Mouse (Mus musculus): Measurements from ENCODE around the gene Atp6ap1. TPM values are rescaled to one million over a fixed set of nuclear protein-coding genes. Genes with fewer than 3 reads are reported as not detected.

Gene Atp6ap1
- 202 and 229 TPM in 2 replicates for polyA plus RNA-seq (2015; fragmentation: Nextera tagmentation; extraction: Ambion mirVana)

GRCm38 (mm10) chrX:74296538-74297448 is at the start of gene Atp6ap1:
Atp6ap1 (plus strand) TSS chrX:74297097.
- Histone ChIP-seq H3K27ac (ENCODE audit: low read length) (peak within 1 kb of the TSS; percentile 85), H3K9ac (replicated peaks; ENCODE audit: low read depth, low read length) (peak within 1 kb of the TSS; percentile 81), H3K4me3 (replicated peaks; ENCODE audit: low read length) (peak within 1 kb of the TSS; percentile 71), H3K4me2 (ENCODE audit: low read length) (peak within 1 kb of the TSS; percentile 71), H3K27me3 (replicated peaks; ENCODE audit: control insufficient read depth, insufficient read depth, low read length) (no peaks in the 10 kb centered on the region), H3K4me1 (replicated peaks; ENCODE audit: control insufficient read depth, insufficient read depth, low read length) (peaks cover 12% of the 10 kb centered on the region), H3K9me3 (ENCODE audit: control insufficient read depth, low read length) (no peaks in the 10 kb centered on the region), H3K36me3 (ENCODE audit: control insufficient read depth, insufficient read depth) (0 out of 2 replicates have a peak, but pooled peaks cover 3% of the 10 kb centered on the region)
- WGBS: 16% methylated on average over 37 of the region's 37 CpGs
- ATAC-seq: peak; percentile 99

- H3K27ac ChIP-seq (ENCODE audit: low read length): no peak overlapping the region
- H3K4me1 ChIP-seq (replicated peaks; ENCODE audit: control insufficient read depth, insufficient read depth, low read length): peaks cover 9% of the 10 kb centered on the region
- H3K9me3 ChIP-seq (ENCODE audit: control insufficient read depth, low read length): no peaks in the 10 kb centered on the region
- H3K36me3 ChIP-seq (ENCODE audit: control insufficient read depth, insufficient read depth): no peaks in the 10 kb centered on the region
- WGBS: 27% methylated on average over 3 of the region's 3 CpGs
- H3K27me3 ChIP-seq (replicated peaks; ENCODE audit: control insufficient read depth, insufficient read depth, low read length): no peaks in the 10 kb centered on the region
- no peak overlapping the region for H3K4me3 ChIP-seq (replicated peaks; ENCODE audit: low read length)
- no peak for ATAC-seq
- no peak overlapping the region for H3K9ac ChIP-seq (replicated peaks; ENCODE audit: low read depth, low read length)
- peak overlapping the region; percentile 54; the same call in 1 of the 2 replicates for H3K4me2 ChIP-seq (ENCODE audit: low read length)
Measured at GRCm38 (mm10) chrX:74248651-74249050, 48.2 kb upstream of the Atp6ap1 start.

DNA sequence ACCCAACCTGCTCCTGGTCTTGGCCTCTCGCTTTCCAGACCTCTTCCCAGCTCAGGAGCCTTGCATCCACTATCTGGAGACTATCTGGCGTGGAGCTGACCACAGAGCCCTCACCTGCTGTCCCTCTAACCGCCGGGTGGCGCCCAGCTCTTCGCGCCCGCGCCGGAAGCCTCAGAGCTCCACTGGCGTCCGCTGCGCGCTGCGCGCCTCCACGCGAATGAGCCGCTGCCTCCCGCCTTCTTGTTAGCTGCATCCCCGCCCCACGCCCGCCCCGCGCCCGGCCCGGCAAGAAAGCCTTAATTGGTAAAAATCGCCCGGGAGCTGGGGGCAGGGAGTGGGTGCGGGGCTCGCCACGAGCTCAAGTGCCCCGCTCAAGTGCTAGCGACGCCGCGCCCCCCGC is 47.3 kb upstream of the Atp6ap1 start, which contains the start of gene Flna:
TSS of gene Flna (minus strand) at position 206 of the 400 bp plus-strand sequence.
- peak within 1 kb of the TSS; percentile 66 for H3K9ac ChIP-seq (replicated peaks; ENCODE audit: low read depth, low read length)
- 22% methylated on average over 38 of the region's 38 CpGs for WGBS
- H3K4me3 ChIP-seq (replicated peaks; ENCODE audit: low read length): peak within 1 kb of the TSS; percentile 48
- peak within 1 kb of the TSS; percentile 54 for H3K4me2 ChIP-seq (ENCODE audit: low read length)
- ATAC-seq: no peak
- H3K27ac ChIP-seq (ENCODE audit: low read length): no peak within 1 kb of the TSS
- no peaks in the 10 kb centered on the region for H3K36me3 ChIP-seq (ENCODE audit: control insufficient read depth, insufficient read depth)
- peaks cover 5% of the 10 kb centered on the region; the same call in 1 of the 2 replicates for H3K4me1 ChIP-seq (replicated peaks; ENCODE audit: control insufficient read depth, insufficient read depth, low read length)
- no peaks in the 10 kb centered on the region for H3K9me3 ChIP-seq (ENCODE audit: control insufficient read depth, low read length)
- no peaks in the 10 kb centered on the region for H3K27me3 ChIP-seq (replicated peaks; ENCODE audit: control insufficient read depth, insufficient read depth, low read length)

GRCm38 (mm10) chrX:74254153-74254887 is 42.6 kb upstream of the Atp6ap1 start, which contains the start of gene Emd:
Emd (plus strand) TSS chrX:74254687.
- H3K27ac ChIP-seq (ENCODE audit: low read length): peak within 1 kb of the TSS; percentile 89
- no peaks in the 10 kb centered on the region for H3K36me3 ChIP-seq (ENCODE audit: control insufficient read depth, insufficient read depth)
- ATAC-seq: peak; percentile 96
- H3K4me3 ChIP-seq (replicated peaks; ENCODE audit: low read length): peak within 1 kb of the TSS; percentile 64
- H3K27me3 ChIP-seq (replicated peaks; ENCODE audit: control insufficient read depth, insufficient read depth, low read length): no peaks in the 10 kb centered on the region
- peaks cover 6% of the 10 kb centered on the region for H3K4me1 ChIP-seq (replicated peaks; ENCODE audit: control insufficient read depth, insufficient read depth, low read length)
- peak within 1 kb of the TSS; percentile 71 for H3K9ac ChIP-seq (replicated peaks; ENCODE audit: low read depth, low read length)
- peak within 1 kb of the TSS; percentile 58 for H3K4me2 ChIP-seq (ENCODE audit: low read length)
- 25% methylated on average over 39 of the region's 39 CpGs for WGBS
- H3K9me3 ChIP-seq (ENCODE audit: control insufficient read depth, low read length): no peaks in the 10 kb centered on the region

- H3K36me3 ChIP-seq (ENCODE audit: control insufficient read depth, insufficient read depth): no peaks in the 10 kb centered on the region
- WGBS: 26% methylated on average over 29 of the region's 31 CpGs
- ATAC-seq: peak; percentile 49; the same call in 1 of the 2 replicates
Measured at GRCm38 (mm10) chrX:74254888-74255565, 41.9 kb upstream of the Atp6ap1 start.

GRCm38 (mm10) chrX:74257746-74258145 is 39.2 kb upstream of the Atp6ap1 start:
- 95% methylated on average over 3 of the region's 3 CpGs for WGBS
- ATAC-seq: no peak

More at GRCm38 (mm10) chrX:74254888-74255565, 41.9 kb upstream of the Atp6ap1 start:
- Histone ChIP-seq H3K4me3 (replicated peaks; ENCODE audit: low read length) (peak overlapping the region; percentile 64), H3K27me3 (replicated peaks; ENCODE audit: control insufficient read depth, insufficient read depth, low read length) (no peaks in the 10 kb centered on the region), H3K27ac (ENCODE audit: low read length) (peak overlapping the region; percentile 89), H3K4me1 (replicated peaks; ENCODE audit: control insufficient read depth, insufficient read depth, low read length) (peaks cover 6% of the 10 kb centered on the region), H3K9ac (replicated peaks; ENCODE audit: low read depth, low read length) (peak overlapping the region; percentile 71), H3K4me2 (ENCODE audit: low read length) (peak overlapping the region; percentile 58), H3K9me3 (ENCODE audit: control insufficient read depth, low read length) (no peaks in the 10 kb centered on the region)

GRCm38 (mm10) chrX:74269736-74270061 is 27.2 kb upstream of the Atp6ap1 start:
- Histone ChIP-seq H3K4me3 (replicated peaks; ENCODE audit: low read length) (peak overlapping the region; percentile 44), H3K27me3 (replicated peaks; ENCODE audit: control insufficient read depth, insufficient read depth, low read length) (no peaks in the 10 kb centered on the region), H3K27ac (ENCODE audit: low read length) (peak overlapping the region; percentile 98), H3K9me3 (ENCODE audit: control insufficient read depth, low read length) (no peaks in the 10 kb centered on the region), H3K4me2 (ENCODE audit: low read length) (peak overlapping the region; percentile 56), H3K4me1 (replicated peaks; ENCODE audit: control insufficient read depth, insufficient read depth, low read length) (peaks cover 6% of the 10 kb centered on the region; the same call in 1 of the 2 replicates), H3K9ac (replicated peaks; ENCODE audit: low read depth, low read length) (peak overlapping the region; percentile 66), H3K36me3 (ENCODE audit: control insufficient read depth, insufficient read depth) (peaks cover 4% of the 10 kb centered on the region)
- ATAC-seq: peak; percentile 37
- WGBS: 28% methylated on average over 3 of the region's 3 CpGs

More at GRCm38 (mm10) chrX:74257746-74258145, 39.2 kb upstream of the Atp6ap1 start:
- no peak overlapping the region for H3K4me3 ChIP-seq (replicated peaks; ENCODE audit: low read length)
- H3K27me3 ChIP-seq (replicated peaks; ENCODE audit: control insufficient read depth, insufficient read depth, low read length): no peaks in the 10 kb centered on the region
- H3K9ac ChIP-seq (replicated peaks; ENCODE audit: low read depth, low read length): no peak overlapping the region
- no peak overlapping the region for H3K27ac ChIP-seq (ENCODE audit: low read length)
- no peak overlapping the region for H3K4me2 ChIP-seq (ENCODE audit: low read length)
- H3K4me1 ChIP-seq (replicated peaks; ENCODE audit: control insufficient read depth, insufficient read depth, low read length): peaks cover 6% of the 10 kb centered on the region
- no peaks in the 10 kb centered on the region for H3K36me3 ChIP-seq (ENCODE audit: control insufficient read depth, insufficient read depth)
- H3K9me3 ChIP-seq (ENCODE audit: control insufficient read depth, low read length): no peaks in the 10 kb centered on the region

- peak within 1 kb of the TSS; percentile 71 for H3K4me2 ChIP-seq (ENCODE audit: low read length)
- H3K4me3 ChIP-seq (replicated peaks; ENCODE audit: low read length): peak within 1 kb of the TSS; percentile 44
- 20% methylated on average over 42 of the region's 42 CpGs for WGBS
- peaks cover 4% of the 10 kb centered on the region for H3K36me3 ChIP-seq (ENCODE audit: control insufficient read depth, insufficient read depth)
- peak within 1 kb of the TSS; percentile 98 for H3K27ac ChIP-seq (ENCODE audit: low read length)
- ATAC-seq: peak; percentile 94
- H3K9ac ChIP-seq (replicated peaks; ENCODE audit: low read depth, low read length): peak within 1 kb of the TSS; percentile 66
- no peaks in the 10 kb centered on the region for H3K27me3 ChIP-seq (replicated peaks; ENCODE audit: control insufficient read depth, insufficient read depth, low read length)
- no peaks in the 10 kb centered on the region for H3K9me3 ChIP-seq (ENCODE audit: control insufficient read depth, low read length)
- H3K4me1 ChIP-seq (replicated peaks; ENCODE audit: control insufficient read depth, insufficient read depth, low read length): peaks cover 6% of the 10 kb centered on the region; the same call in 1 of the 2 replicates
Measured at GRCm38 (mm10) chrX:74270062-74270901, 26.6 kb upstream of the Atp6ap1 start, which contains the start of gene Rpl10. Rpl10 (plus strand) TSS chrX:74270812.

Data from forebrain, embryonic 16.5 days (tissue).